Mouse (Mus musculus) testis, postnatal 14 days (tissue): ENCODE measurements around the gene Dbx1.

ENCODE experiments used
- DNase-seq: peaks from one replicate; pipeline ENCODE4 v3.0.0; 2021; ENCODE audit warnings: low spot score

The Dbx1 gene

GRCm38 (mm10) chr7:49632391-49632790 lies 4.3 kb downstream of the Dbx1 start:
- DNase-seq: no peak

DNA sequence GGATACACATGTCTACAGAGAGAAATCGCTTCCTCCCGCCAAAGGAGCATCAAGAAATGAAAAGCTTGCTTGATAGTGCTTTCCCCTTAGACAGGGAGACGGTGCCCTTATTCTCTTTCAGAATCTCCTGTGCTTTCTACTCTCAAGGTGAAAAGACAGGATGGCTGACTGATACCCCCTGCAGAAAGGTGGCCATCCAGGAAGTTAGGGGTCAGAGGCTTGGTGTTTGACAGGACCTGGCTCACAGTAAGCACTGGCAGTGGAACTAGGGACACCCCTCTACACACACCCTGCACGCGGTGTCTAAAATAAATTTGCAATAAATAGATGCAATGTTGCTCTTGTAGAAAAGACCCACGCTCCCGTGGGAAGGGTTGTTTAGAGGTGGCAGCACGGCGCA lies 4.8 kb downstream of the Dbx1 start:
- no peak for DNase-seq

DNA sequence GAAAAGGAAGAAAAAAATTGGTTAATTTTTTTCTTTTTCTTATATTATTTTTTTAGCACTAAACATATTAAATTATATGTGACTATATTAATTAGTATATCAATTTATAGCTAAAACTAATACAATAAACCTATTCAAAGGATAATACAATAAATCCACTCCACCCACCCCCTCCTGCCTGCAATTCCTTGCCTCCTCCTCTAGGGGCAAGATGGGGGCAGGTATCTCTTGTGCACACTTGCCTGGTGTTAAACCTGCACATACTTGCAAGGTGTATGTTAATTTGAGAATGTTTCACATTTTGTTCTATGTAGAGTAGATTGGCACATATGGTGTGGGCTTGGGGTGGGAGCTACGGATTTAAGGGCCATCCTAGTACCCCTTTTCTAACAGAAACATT lies 16.5 kb downstream of the Dbx1 start:
- no peak for DNase-seq

DNA sequence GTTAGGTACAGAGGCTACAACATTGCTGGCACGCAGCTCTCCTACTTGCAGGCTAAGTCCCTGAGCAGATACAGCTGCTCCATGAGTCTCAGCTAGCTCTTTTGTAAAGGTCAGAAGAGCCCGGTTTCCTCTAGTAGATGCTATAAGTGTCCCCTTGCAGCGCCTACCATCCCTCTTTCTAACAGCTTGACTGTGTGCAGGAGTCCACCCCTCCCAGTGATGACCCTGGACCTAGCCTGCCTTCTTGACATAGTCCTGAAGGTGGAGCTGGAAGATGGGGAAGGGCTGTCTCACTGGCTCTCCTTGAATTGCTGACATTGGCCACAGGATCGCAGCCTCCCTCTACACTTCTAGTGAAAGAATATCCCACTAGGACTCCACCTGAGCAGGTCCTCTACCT lies 19.6 kb downstream of the Dbx1 start:
- no peak for DNase-seq

GRCm38 (mm10) chr7:49616258-49616735 lies 20.4 kb downstream of the Dbx1 start:
- DNase-seq: peak; percentile 35

GRCm38 (mm10) chr7:49604965-49605795 lies 31.5 kb downstream of the Dbx1 start:
- DNase-seq: no peak

GRCm38 (mm10) chr7:49604244-49604643 lies 32.4 kb downstream of the Dbx1 start:
- DNase-seq: no peak

DNA sequence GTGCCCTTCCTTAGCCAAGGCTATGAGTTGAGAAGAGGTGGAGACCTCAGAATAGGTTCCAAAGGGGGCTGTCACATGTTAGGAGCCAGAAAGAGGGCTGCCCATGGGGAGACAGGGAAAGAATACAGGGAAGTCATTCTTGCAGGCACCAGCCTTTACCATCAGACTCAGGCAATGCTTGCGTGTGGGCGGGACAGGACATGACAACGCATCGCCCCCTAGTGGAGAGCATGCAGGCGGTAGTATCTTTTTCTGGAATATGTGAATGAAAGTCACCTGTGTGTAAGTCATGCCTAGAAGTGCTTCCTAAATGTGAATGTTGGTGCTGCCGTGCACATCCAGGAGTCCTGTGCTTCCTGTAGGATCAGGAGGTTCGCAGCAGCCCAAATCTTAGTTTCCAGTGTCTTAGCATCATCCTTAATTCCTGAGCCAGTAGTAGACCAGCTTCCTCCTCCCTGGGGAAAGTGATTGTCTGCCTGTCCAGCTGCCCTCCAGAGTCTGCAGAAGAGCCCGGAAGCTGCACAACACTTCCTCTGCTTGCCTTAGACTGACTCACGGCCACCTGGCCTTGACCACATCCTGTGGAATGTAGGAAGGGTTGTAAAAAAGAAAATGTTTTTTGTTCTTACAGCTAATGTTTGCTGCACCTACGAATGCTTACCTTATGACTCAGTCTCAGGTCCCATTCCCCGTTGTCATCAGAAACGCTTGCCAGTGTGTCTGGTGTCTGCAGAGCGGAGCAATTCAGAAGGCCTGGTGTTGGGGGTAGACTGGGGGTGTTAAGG lies 35.3 kb downstream of the Dbx1 start:
- peak; percentile 42 for DNase-seq

DNA sequence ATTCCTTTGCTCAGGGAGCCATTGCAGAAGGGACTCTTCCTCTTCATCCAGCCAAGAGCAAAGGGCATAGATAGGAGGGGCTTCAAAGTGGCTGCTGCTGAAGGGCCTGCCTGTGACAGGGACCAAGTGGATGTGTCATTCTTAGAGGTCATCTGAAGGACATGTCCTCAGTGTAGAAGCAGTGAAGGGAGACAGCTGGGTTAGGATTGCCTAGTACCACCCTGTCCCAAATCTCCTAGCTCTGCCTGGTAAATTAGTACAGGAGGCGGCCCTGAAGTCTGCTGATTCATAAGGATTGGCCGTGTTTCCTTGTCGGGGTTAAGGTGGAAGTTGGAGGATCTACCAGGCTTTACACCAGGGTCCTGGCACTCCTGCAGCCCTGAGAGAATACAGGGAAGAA lies 36.7 kb downstream of the Dbx1 start:
- no peak for DNase-seq

GRCm38 (mm10) chr7:49598225-49598624 lies 38.4 kb downstream of the Dbx1 start:
- no peak for DNase-seq

DNA sequence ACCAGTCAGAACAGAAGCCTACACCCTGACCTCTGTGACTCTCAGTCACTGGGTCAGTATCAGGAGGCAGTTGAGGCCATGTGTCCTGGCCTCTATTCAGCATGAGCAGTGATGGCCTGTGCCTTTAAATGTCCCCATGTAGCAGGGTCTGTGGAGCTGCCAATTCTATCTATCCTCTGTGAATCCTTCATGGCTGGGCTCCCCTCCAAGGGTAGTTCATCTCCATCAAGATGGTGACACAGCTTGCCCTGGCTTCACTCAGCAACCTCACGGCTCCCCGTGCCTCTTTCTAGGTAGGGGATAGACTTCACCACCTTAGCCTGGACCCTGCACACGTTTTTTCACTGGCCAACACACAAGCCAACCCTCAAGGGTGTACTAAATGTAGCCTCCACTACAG lies 38.9 kb downstream of the Dbx1 start:
- DNase-seq: no peak

- no peak for DNase-seq
These were observed 47.0 kb downstream of the Dbx1 start for GRCm38 (mm10) chr7:49589635-49590034.

- DNase-seq: no peak
These were observed 50.0 kb downstream of the Dbx1 start for GRCm38 (mm10) chr7:49586530-49587120.

DNA sequence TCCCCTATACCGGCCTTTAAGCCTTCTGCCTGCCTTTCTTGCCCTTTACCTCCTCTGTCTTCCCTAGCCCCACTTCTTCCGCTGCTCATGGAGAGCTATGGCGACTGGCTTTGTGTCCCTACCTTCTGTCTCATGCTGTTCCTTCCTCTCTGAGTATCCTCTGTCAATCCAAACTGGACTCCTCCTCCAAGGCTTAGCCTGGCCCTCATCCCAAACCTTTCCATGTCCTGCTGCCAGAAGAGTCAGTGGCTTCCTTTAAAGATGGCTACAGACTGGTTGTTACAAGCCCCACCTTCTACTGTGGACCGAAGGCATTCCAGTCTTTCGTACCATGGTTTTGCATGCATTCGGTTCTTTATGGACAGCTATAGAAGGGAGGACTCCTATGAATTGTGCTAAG lies 53.5 kb downstream of the Dbx1 start:
- DNase-seq: no peak

GRCm38 (mm10) chr7:49582551-49582950 lies 54.1 kb downstream of the Dbx1 start:
- no peak for DNase-seq

DNA sequence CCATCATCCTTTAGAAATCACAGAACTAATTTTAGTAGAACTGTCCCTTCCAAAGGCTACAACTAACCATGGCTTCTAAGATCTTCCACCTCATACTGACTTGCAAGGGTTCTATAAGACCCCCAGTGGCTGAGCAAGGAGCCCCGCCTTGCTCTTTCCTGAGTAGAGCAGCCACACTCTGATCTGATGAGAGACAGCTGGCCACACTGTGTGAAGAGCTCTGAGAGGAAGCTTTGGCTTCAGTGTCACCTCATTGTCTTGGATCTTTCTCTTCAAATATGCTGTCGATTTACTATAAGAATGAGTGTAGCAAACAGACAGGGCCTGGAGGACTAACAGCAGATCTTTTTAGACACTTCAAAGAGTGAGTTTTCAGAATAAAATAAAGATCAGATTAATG lies 54.7 kb downstream of the Dbx1 start:
- no peak for DNase-seq
